Mouse (Mus musculus): ENCODE measurements at regions not wholly inside any gene's neighbourhood (a gene's known extent, or its start where the extent isn't known, plus 50 kb on each side); places are given as distances from the start of the nearest gene placed in this dataset.

GRCm38 (mm10) chr1:90274968-90275651 is 71.3 kb downstream of the Ackr3 start:
- TF ChIP-seq POLR2A (IDR thresholded peaks at IDR 0.05; ENCODE audit: borderline replicate concordance, extremely low read depth, insufficient read depth, insufficient read length, poor library complexity, severe bottlenecking) (no peak), CTCF (IDR thresholded peaks at IDR 0.05; ENCODE audit: borderline replicate concordance, extremely low read depth, insufficient read depth, insufficient read length) (no peak)
